Comparison of ENCODE assay signal across 16 mouse cellular contexts in genomic region chr15:93961950-93962349, GRCm38 (mm10).
"Had no signal": no experiment of that assay in that cellular context is flagged by ENCODE, and none has a peak within 500 bp of the region (broad histone marks: within the 10 kb centered on the region; RNA-seq: fewer than 3 reads in every experiment).

No protein-coding gene starts in this region.

- DNase-seq: gastrocnemius, adult 2 months; gastrocnemius, postnatal 10 days; gastrocnemius, postnatal 25 days; heart, adult 11 months; heart, adult 2 months; heart, postnatal 10 days; heart, postnatal 4 days; kidney, adult 11 months; kidney, adult 2 months; kidney, adult 9 months; kidney, postnatal 14 days; kidney, postnatal 36 days; liver; liver, embryonic 13.5 days had no signal

- ATAC-seq: hindbrain, embryonic 16.5 days; intestine, embryonic 16.5 days had no signal
